Mouse (Mus musculus): ENCODE results near the gene Lamtor2. TPM values are rescaled to one million over a fixed set of nuclear protein-coding genes. Genes with fewer than 3 reads are reported as not detected.

Lamtor2 gene
- polyA plus RNA-seq, 1 experiment from 2014 or later, result 201 TPM

DNA sequence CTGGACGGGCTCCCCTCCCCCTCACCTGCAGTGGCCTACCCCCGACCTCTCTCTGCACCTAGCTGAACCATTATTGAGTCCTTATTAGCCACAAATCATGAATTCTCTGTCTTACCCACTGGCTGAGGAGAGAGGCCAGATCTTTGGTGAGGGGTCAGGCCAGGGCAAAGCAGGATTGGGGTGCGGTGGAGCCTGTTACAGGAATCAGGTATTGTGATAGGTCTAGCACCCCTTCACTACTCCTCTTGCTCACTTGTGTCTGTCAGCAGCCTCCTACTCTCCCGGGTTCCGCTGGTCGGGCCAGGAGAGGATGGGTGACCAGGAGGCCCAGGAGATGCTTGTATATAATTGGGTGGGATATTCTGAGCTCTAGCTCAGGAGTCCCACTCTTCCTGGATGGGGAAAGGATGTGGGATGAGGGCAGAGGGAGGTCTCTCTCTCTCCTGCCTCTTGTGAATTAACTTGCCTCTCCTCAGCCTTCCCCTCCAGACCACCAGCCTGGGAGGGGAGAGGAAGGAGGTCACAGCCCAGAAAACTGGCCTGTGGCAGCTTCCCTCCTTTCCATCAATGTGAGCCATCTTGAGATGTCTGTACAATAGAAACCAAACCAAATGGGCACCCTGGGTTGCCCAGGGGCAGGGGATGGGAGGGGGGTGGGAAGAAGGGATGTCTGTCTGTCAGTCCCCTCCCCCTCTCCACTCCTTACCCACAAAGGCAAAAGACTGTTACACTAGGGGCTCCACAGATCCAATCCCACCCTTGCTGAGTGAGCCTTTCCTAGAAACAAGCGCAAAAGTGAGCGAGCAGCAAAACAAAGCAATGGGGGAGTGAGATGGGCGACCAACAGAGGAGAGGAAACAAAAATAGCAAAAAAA, 14.4 kb downstream of the Lamtor2 start:
- Histone ChIP-seq H3K4me2 (peak overlapping the region; percentile 13), H3K4me3 (no peak overlapping the region), H3K27me3 (no peaks in the 10 kb centered on the region), H3K36me3 (peaks cover 33% of the 10 kb centered on the region), H3K27ac (replicated peaks) (peak overlapping the region; percentile 22; the same call in 1 of the 2 replicates), H3K9ac (no peak overlapping the region), H3K4me1 (replicated peaks) (peaks cover 83% of the 10 kb centered on the region), H3K9me3 (no peaks in the 10 kb centered on the region)
- ATAC-seq (ENCODE audit: low FRiP score, low read depth), result no peak
- 21% methylated on average over 9 of the region's 9 CpGs for WGBS

DNA sequence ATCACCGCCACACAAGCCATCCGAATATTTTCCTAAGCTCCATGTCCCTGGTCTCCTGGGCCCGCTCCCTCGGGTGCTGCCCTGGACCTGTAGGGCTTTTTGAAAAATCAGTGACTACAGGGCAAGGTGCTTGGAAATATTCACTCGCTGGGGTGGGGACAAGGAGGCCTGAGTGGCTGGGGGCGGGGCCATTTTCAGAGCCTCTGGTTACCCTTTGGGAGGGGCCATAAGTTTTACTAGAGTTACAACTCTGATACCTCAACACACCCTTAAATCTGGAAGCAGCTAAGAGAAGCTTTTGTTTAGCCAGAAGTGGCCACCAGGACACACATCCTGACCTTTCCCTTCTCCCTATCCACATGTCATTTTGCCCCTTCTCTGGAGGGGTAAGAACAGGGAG, 15.7 kb downstream of the Lamtor2 start:
- Histone ChIP-seq H3K36me3 (peaks cover 33% of the 10 kb centered on the region), H3K4me1 (replicated peaks) (peaks cover 80% of the 10 kb centered on the region), H3K27ac (replicated peaks) (no peak overlapping the region), H3K4me2 (peak overlapping the region; percentile 90), H3K9me3 (no peaks in the 10 kb centered on the region), H3K4me3 (no peak overlapping the region), H3K9ac (no peak overlapping the region), H3K27me3 (no peaks in the 10 kb centered on the region)
- no peak for ATAC-seq (ENCODE audit: low FRiP score, low read depth)
- WGBS, result 59% methylated on average over 6 of the region's 6 CpGs

DNA sequence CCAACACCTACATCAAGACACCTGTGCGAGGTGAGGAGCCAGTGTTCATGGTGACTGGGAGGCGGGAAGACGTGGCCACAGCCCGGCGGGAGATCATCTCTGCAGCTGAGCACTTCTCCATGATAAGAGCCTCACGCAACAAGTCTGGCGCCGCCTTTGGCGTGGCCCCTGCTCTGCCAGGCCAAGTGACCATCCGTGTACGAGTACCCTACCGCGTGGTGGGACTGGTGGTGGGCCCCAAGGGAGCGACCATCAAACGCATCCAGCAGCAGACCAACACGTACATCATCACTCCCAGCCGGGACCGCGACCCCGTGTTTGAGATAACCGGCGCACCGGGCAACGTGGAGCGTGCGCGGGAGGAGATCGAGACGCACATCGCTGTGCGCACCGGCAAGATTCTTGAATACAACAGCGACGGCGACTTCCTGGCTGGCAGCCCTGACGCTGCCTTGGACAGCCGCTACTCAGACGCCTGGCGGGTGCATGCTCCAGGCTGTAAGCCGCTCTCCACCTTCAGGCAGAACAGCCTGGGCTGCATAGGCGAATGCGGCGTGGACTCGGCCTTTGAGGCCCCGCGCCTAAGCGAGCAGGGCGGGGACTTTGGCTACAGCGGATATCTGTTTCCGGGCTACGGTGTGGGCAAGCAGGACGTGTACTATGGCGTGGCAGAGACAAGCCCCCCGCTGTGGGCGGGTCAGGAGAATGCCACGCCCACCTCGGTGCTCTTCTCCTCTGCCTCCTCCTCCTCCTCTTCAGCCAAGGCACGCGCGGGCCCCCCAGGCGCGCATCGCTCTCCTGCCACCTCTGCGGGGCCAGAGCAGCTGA, 16.6 kb downstream of the Lamtor2 start:
- H3K4me3 ChIP-seq, result peak overlapping the region; percentile 81
- H3K4me1 ChIP-seq (replicated peaks), result peaks cover 71% of the 10 kb centered on the region
- peak overlapping the region; percentile 33; the same call in 1 of the 2 replicates for H3K27ac ChIP-seq (replicated peaks)
- peak overlapping the region; percentile 91 for H3K9ac ChIP-seq
- H3K27me3 ChIP-seq, result no peaks in the 10 kb centered on the region
- no peaks in the 10 kb centered on the region for H3K9me3 ChIP-seq
- peak overlapping the region; percentile 90 for H3K4me2 ChIP-seq
- ATAC-seq (ENCODE audit: low FRiP score, low read depth), result no peak
- H3K36me3 ChIP-seq, result peaks cover 33% of the 10 kb centered on the region
- WGBS, result 5% methylated on average over 63 of the region's 64 CpGs

DNA sequence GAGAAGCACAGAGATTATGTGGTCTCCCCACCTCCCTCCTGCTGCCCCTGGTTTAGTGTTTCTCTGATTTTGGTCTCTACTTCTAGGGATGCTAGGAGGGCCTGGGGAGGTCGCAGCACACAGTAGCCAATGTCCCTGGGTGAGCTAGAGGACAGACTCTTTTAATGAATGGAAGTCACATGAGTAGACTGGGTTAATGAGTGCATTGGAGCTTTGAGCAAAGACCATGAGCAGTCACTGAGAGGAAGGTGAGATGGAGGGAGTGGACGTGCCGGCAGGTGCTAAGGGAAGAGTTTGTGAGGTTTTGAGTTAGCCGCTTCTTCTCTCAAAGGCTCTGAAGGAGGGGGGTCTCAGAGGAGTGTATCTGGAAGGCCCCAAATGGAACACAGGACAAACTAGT, 17.3 kb downstream of the Lamtor2 start:
- WGBS, result 35% methylated on average over 4 of the region's 4 CpGs
- no peaks in the 10 kb centered on the region for H3K27me3 ChIP-seq

DNA sequence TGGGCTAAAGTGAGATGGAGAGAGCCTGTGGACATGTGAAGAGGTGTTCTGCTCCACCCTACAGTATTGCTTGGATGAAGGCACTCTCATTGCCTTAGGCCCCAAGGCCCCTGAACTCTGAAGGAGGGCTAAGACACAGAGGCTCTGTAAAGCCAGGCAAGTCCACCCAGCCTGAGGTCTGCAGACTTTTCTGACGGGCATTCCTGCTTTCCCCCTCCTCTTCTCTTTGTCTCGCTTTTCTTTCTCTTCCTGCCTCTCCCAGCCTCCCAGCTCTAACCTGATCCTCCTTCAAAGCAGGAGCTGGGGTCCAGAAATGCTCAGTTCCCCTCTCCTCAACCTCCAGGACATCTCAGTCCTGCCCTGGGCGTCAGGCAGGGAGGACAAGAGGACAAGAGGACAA, 17.9 kb downstream of the Lamtor2 start:
- H3K4me2 ChIP-seq, result peak overlapping the region; percentile 90
- H3K27me3 ChIP-seq, result no peaks in the 10 kb centered on the region
- peak overlapping the region; percentile 98 for H3K27ac ChIP-seq (replicated peaks)
- H3K36me3 ChIP-seq, result peaks cover 25% of the 10 kb centered on the region
- 7% methylated on average over 3 of the region's 3 CpGs for WGBS
- ATAC-seq (ENCODE audit: low FRiP score, low read depth), result no peak
- peak overlapping the region; percentile 91 for H3K9ac ChIP-seq
- H3K4me1 ChIP-seq (replicated peaks), result peaks cover 66% of the 10 kb centered on the region
- no peaks in the 10 kb centered on the region for H3K9me3 ChIP-seq
- peak overlapping the region; percentile 81 for H3K4me3 ChIP-seq

More for the DNA sequence above, 17.3 kb downstream of the Lamtor2 start:
- H3K36me3 ChIP-seq, result peaks cover 29% of the 10 kb centered on the region
- peak overlapping the region; percentile 90 for H3K4me2 ChIP-seq
- ATAC-seq (ENCODE audit: low FRiP score, low read depth), result no peak
- peak overlapping the region; percentile 91 for H3K9ac ChIP-seq
- peak overlapping the region; percentile 98; the same call in 1 of the 2 replicates for H3K27ac ChIP-seq (replicated peaks)
- peak overlapping the region; percentile 81 for H3K4me3 ChIP-seq
- H3K4me1 ChIP-seq (replicated peaks), result peaks cover 66% of the 10 kb centered on the region
- H3K9me3 ChIP-seq, result no peaks in the 10 kb centered on the region

DNA sequence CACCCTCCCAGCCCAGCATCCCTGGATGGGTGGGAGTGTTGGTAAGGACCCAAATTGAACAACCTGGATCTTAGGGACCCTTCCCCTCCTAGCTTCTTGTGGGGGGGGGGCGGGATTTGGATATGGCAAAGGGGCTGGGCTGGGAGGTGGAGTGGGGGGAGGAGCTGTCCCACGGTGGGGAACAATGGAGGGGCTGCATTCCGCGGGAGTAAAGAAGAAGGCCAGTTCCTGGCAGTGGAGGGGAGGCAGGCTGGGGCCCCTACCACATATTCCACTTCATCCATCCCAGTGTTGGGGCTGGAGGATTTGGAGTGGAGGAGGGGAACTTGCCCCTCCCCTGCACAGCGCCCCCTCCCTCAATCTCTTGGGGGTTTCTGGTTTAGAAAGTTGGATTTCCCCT, 19.2 kb downstream of the Lamtor2 start:
- 0% methylated on average over 4 of the region's 5 CpGs for WGBS
- H3K9me3 ChIP-seq, result no peaks in the 10 kb centered on the region
- ATAC-seq (ENCODE audit: low FRiP score, low read depth), result no peak

DNA sequence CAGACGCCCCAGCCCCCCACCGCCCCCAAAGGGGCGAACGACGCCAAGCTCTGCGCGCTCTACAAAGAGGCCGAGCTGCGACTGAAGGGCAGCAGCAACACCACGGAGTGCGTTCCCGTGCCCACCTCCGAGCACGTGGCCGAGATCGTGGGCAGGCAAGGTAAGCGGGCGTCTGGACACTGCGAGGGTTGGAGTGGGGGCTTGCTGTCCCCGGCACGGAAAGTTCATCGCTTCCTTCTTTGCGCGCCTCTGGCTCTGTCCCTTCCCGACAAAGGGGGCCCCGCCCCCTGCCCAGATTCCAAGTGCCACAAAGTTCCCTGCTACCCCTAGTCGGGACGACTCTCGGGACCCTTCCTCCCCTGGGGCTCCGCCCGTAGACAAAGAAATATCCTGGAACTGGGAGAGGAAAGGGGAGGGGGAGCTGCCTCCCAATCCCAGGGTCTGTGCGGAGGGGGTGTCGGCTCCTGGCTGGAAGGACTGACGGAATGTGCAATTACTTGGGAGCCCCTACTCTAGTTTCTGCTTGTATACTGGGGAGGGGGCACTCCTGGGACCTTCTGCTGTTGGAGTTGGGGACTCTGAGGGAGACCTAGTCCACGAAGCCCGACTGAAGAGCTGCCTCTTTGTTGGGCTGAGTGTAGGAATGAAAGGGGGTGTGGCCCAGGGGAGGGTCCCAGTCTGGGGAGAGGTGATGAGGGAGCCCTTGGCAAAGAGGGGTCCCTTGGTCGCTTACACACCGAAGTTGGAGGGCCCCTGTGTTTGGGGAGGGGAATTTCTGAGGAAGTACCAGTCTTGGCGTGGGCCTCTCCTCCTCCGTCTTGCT, 20.0 kb downstream of the Lamtor2 start:
- Histone ChIP-seq H3K4me2 (peak overlapping the region; percentile 90), H3K36me3 (peaks cover 17% of the 10 kb centered on the region), H3K27me3 (no peaks in the 10 kb centered on the region), H3K27ac (replicated peaks) (peak overlapping the region; percentile 98), H3K9me3 (no peaks in the 10 kb centered on the region), H3K4me1 (replicated peaks) (peaks cover 70% of the 10 kb centered on the region), H3K9ac (peak overlapping the region; percentile 91), H3K4me3 (peak overlapping the region; percentile 81)
- under 1% methylated on average over 40 of the region's 40 CpGs for WGBS
- peak; percentile 29 for ATAC-seq (ENCODE audit: low FRiP score, low read depth)

More for the DNA sequence above, 19.2 kb downstream of the Lamtor2 start:
- Histone ChIP-seq H3K36me3 (peaks cover 25% of the 10 kb centered on the region), H3K9ac (peak overlapping the region; percentile 91), H3K4me2 (peak overlapping the region; percentile 90), H3K27me3 (no peaks in the 10 kb centered on the region), H3K4me1 (replicated peaks) (peaks cover 71% of the 10 kb centered on the region), H3K4me3 (peak overlapping the region; percentile 81), H3K27ac (replicated peaks) (peak overlapping the region; percentile 98)

DNA sequence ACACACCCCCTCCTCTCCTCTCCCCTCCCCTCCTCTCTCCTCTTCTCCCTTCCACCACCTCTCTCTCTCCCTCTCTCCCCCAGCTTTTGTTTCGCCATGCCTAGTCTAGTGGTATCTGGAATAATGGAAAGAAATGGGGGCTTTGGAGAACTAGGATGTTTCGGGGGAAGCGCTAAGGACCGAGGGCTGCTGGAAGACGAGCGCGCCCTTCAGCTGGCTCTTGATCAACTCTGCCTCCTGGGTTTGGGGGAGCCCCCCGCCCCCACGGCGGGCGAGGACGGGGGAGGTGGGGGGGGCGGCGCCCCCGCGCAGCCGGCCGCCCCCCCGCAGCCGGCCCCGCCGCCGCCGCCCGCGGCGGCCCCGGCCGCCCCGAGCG, 20.6 kb downstream of the Lamtor2 start, which contains the start of gene Mex3a:
Gene Mex3a (plus strand): TSS at position 97 of the 376 bp plus-strand sequence.
- ATAC-seq (ENCODE audit: low FRiP score, low read depth), result no peak
- peak within 1 kb of the TSS; percentile 90 for H3K4me2 ChIP-seq
- peak within 1 kb of the TSS; percentile 81 for H3K4me3 ChIP-seq
- H3K36me3 ChIP-seq, result peaks cover 10% of the 10 kb centered on the region
- H3K4me1 ChIP-seq (replicated peaks), result peaks cover 70% of the 10 kb centered on the region
- H3K9me3 ChIP-seq, result no peaks in the 10 kb centered on the region
- H3K9ac ChIP-seq, result peak within 1 kb of the TSS; percentile 91
- WGBS, result 0% methylated on average over 7 of the region's 31 CpGs
- peak within 1 kb of the TSS; percentile 98 for H3K27ac ChIP-seq (replicated peaks)
- no peaks in the 10 kb centered on the region for H3K27me3 ChIP-seq

DNA sequence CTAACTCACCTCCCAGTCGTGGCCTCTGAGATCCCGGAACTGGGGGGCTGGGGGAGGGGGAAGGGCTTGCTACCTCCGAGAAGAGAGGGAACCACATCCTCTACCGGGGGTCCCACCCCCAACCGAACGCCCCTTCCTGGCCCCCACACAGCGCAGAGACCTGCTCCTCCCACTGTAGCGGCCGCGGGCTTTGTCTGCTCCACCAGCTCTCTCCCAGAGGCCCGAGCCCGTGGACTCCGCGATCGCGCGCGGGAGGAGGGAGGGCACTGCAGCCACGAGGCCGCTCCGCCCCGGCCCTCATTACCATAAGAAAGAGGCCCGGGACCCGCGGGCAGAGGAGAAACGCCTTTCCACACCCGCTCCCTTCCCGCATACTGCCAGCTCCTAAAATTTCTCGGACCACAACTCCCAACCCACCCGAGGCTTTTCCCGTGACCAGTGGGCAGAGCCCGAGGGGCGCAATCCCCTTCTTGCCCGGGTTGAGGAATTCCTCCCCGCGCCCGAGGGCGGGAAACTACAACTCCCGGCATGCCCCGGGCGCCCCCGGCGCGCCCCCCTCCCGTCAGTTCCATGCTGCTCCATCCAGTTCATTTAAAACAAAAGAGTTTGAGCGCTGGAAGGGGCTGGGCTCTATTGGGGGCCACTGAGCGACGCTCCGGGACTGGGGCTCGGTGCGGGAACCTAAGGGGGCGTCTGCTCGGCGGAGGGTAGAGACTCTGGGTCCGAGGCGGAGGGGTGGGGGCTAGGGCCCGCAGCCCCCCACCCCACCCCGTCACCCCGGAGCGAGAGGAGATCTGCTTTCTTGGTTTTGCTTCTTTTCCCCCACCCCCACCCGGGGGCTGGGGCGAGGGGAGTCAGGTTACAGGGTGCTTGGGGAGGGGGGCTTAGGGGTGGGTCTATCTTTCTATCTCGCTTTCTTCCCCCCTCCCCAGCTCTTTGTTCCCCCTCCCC, 21.3 kb downstream of the Lamtor2 start:
- WGBS, result 1% methylated on average over 61 of the region's 63 CpGs
- peak; percentile 84 for ATAC-seq (ENCODE audit: low FRiP score, low read depth)
- Histone ChIP-seq H3K27ac (replicated peaks) (peak overlapping the region; percentile 98), H3K4me3 (peak overlapping the region; percentile 81), H3K36me3 (0 out of 2 replicates have a peak, but pooled peaks cover 6% of the 10 kb centered on the region), H3K27me3 (no peaks in the 10 kb centered on the region), H3K4me2 (peak overlapping the region; percentile 90), H3K9ac (peak overlapping the region; percentile 91), H3K4me1 (replicated peaks) (peaks cover 70% of the 10 kb centered on the region), H3K9me3 (no peaks in the 10 kb centered on the region)

DNA sequence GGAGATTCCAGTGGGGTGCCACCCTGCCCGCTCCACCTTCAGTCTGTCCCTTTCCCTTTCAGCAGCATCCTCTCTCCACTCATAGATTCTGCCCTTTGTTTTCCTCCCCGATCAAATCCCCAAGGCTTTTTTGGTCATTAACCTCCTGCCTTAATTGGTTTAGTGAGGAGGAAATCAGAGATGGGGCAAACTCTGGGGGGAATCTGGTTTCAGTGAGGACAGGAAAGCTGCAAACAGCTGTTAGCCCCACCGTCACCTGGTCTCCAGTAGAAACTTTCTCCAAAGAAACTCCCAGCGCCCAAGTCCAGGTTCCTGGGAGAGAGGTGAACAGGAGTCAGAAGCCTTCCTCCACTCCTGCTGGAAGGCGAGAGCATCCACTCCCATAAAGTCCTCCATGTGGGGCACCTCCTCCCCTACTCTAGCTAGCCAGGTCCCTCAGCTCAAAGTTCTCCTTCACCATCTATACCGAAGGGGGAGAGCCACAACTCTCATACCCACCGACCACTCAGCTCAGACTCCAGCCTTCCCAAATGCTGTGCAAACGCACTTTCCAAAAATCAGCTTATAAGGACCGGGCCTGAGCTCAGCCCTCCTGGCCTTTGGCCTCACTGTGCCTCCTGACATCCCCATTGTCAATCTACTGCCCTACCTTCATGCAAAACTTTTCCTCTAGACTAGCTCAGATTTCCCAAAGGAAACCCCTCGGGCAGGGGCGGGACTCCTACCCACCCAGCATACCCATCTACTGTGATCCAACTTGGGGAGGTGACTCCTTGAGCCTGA, 22.6 kb downstream of the Lamtor2 start:
- peak overlapping the region; percentile 81 for H3K4me3 ChIP-seq
- H3K36me3 ChIP-seq, result no peaks in the 10 kb centered on the region
- WGBS, result 7% methylated on average over 11 of the region's 11 CpGs
- peaks cover 70% of the 10 kb centered on the region for H3K4me1 ChIP-seq (replicated peaks)
- peak overlapping the region; percentile 91 for H3K9ac ChIP-seq
- H3K27ac ChIP-seq (replicated peaks), result peak overlapping the region; percentile 98
- ATAC-seq (ENCODE audit: low FRiP score, low read depth), result no peak
- peak overlapping the region; percentile 90 for H3K4me2 ChIP-seq
- no peaks in the 10 kb centered on the region for H3K27me3 ChIP-seq
- H3K9me3 ChIP-seq, result no peaks in the 10 kb centered on the region

Measured in hindbrain, embryonic 15.5 days (tissue).